Mouse (Mus musculus): ENCODE results near the gene Mov10.

DNA sequence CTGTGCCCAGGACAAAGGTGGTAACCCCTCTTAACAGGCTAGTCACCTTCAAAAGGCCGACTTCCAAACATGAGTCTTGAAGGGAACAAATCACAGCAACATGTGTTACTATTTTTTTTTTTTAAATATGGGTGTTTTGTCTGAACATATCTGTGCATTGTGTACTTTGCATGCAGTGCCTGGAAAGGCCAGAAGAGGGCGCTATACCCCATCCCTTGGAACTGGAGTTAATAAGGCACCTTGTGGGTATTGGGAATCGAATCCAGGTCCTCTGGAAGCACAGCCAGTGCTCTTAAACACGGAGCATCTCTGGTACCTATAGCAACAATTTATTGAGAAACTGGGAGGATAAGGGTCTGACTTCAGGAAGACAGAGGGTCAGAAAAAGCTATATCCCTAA lies 53.3 kb downstream of the Mov10 start:
- TF ChIP-seq KAT2A (IDR thresholded peaks at IDR 0.05; ENCODE audit: insufficient replicate concordance, low read length) (no peak), TBP (conservative IDR thresholded peaks at IDR 0.05; ENCODE audit: low read depth, low read length) (no peak), RCOR1 (conservative IDR thresholded peaks at IDR 0.05; ENCODE audit: low read depth, low read length) (no peak), CTCF (conservative IDR thresholded peaks at IDR 0.05 in 1 of 2, IDR thresholded peaks at IDR 0.05 in 1 of 2; ENCODE audit: low read depth in 2 of 2, low read length in 2 of 2) (peak; percentile 67 to 96), JUN (IDR thresholded peaks at IDR 0.05; ENCODE audit: insufficient read depth, low read depth, low read length) (no peak), POLR2A (IDR thresholded peaks at IDR 0.05; ENCODE audit: low read depth, low read length) (no peak), RAD21 (IDR thresholded peaks at IDR 0.05; ENCODE audit: low read depth, low read length) (peak; percentile 23)
